Mouse (Mus musculus): Measurements from ENCODE around the gene Gatad2a.

DNA sequence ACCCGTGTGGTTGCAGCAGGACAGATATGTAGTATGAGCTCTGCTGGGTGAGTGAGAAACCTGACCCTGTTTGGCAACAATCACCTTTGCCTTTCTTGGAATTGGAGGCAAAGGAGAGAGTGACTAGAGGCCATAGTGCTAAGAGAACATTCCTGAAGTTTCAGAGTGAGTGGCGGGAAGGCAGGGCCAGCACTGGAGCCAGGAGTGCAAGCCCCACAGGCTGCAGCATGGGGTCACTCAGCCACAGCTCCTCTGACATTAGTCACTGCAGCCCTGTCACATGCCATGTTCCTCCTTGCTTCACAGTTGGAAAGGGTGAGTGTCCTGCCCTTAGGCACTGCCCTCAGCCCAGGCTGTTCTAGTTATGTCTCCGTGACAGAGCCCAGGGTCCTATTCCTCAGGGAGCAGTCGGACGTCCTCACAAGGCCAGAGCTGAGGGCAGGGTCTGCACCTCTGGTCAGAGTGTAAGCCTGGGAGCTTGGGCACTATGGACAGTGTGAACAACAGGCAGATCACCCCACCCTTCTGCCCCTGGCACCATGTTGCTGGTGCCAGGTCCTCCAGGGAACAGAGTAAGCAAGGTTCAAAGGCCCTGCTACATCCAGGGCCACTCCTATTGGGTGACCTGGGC, 128.4 kb downstream of the Gatad2a start:
- TF ChIP-seq CTCF (IDR thresholded peaks at IDR 0.05; ENCODE audit: control insufficient read depth, insufficient read depth, low read length), result no peak
- TF ChIP-seq POLR2A (IDR thresholded peaks at IDR 0.05; ENCODE audit: borderline replicate concordance, control insufficient read depth, low read depth, low read length), result no peak
